Mouse (Mus musculus): Measurements from ENCODE around the gene Rnf44.

The Rnf44 gene

GRCm38 (mm10) chr13:54686139-54687053 lies 7.3 kb downstream of the Rnf44 start:
- peak; percentile 31 for DNase-seq

DNA sequence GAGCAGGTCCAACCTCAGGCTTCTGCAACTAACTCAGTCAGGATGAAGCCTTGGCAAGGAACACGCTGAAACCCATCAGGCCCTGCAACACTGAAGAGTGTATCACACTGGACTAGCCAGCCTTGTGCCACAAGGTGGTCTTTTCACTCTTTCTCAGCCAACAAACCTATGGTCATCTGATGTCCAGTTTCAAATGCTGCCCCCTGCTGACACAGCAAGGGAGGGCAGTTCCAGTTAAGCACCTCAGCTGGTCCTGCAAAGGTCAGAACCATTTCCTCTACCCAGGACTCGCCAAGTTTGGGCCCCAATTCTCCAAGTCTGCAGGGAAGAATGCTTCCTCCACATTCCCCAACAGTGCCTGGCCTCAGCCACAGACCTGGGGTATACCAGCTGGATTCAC lies 8.5 kb downstream of the Rnf44 start:
- DNase-seq, result peak; percentile 63

- DNase-seq, result no peak
Measured at GRCm38 (mm10) chr13:54684140-54684896, 9.4 kb downstream of the Rnf44 start.

- DNase-seq, result no peak
Measured at GRCm38 (mm10) chr13:54683301-54683700, 10.4 kb downstream of the Rnf44 start.

DNA sequence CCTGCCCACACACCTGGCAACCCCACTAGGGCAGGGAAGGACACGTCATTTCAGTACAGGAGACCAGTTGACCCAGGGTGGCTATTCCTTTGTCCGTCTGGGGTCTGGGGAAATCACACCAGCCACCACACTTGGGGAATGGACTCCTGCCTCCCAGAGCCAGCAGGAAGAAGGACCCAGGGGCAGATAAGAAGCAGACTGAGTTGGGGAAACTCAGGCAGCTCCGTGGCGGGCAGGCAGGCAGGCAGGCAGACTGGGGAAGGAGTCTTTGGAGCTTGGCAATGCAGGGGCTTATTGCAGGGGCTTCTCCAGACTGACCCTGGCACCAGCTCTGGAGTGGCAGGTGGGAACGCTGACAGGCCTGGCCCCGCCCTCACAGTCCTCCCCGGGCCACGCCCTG lies 12.4 kb downstream of the Rnf44 start:
- no peak for DNase-seq

- no peak for DNase-seq
Measured at GRCm38 (mm10) chr13:54680184-54680853, 13.4 kb downstream of the Rnf44 start.

DNA sequence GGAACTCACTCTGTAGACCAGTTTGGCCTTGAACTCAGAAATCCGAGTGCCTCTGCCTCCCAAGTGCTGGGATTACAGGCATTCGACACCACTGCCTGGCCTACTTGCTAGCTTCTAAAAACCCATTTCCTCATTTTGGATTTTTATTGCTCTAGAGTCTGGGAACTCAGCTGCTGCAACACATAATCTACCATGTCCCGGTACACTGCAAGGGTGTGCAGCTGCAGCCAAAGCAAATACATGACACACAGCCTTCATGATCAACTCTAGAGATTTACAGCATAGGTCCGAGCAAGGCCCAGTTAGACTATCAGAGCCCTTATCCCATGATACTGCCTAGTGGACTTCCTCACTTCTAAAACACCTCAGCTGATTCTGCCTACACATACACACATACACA lies 15.4 kb downstream of the Rnf44 start:
- no peak for DNase-seq

DNA sequence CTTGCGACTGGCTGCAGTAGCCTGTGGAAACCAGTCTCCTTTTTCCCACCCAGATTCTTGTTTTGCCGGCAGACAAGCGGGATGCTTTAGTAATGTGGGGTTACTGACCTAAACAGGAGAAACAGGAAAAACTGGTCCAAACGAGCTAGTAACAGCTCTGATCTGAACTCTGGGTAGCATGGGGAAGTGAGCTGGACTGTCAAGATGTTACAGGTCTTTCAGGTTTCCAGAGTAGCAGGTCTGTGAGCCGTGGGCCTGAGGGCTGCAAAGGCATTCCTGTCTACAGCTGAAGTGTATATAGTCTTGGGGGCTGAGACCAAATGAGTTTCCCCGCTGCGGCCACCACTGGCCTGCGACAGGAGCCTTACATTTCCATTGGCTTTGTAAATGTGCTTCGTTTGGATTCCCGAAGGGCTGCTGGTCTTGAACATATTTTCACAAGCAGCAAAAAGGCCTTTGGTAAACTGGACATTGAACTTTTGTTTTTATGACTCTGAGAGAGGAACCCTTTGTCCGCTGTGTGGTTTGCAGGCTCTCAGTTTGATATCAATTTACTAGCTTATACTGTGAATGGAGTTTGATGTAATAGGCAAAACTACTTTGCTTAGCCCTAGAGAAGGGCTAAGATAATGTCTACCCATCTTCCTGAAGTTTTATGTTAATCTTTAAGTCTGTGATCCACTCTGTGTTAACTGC lies 17.7 kb downstream of the Rnf44 start:
- DNase-seq, result peak; percentile 31

DNA sequence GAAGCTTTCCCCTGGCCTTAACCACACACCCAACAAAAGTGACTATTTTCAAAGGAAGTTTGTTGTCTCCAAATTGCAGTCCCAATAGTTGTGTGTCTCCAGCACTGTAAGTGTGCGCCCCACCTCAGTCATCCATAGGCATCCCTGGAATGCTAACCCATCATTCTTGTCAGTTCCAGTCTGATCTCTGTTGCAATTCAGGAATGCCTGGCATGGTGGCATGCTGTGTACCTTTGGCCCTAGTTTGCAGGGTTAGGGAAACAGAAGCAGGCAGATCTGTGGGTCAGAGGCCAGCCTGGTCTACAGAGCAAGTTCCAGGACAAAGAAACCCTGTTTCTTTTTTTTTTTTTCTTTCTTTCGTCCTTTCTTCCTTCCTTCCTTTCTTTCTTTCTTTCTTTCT lies 23.2 kb downstream of the Rnf44 start:
- DNase-seq, result no peak

- no peak for DNase-seq
Measured at GRCm38 (mm10) chr13:54665062-54665461, 28.6 kb downstream of the Rnf44 start.

DNA sequence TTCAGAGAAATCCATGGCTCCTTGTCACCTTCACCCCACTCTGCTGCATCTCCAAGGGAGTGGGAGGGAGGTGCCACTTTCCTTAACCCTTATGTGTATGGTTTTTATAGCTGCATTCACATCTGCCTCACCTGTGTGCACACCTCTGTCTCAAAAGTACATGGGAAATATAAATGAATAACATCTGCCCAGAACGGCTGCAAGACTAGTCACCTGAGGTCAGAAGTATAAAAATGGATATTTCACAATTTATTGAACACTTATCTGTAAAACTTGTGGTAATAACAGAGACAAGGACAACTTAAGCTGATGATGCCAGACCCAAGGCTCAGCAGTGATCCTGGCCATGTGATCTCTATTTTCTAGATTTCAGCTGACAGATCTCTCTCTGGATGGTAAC lies 29.2 kb downstream of the Rnf44 start:
- DNase-seq, result no peak

DNA sequence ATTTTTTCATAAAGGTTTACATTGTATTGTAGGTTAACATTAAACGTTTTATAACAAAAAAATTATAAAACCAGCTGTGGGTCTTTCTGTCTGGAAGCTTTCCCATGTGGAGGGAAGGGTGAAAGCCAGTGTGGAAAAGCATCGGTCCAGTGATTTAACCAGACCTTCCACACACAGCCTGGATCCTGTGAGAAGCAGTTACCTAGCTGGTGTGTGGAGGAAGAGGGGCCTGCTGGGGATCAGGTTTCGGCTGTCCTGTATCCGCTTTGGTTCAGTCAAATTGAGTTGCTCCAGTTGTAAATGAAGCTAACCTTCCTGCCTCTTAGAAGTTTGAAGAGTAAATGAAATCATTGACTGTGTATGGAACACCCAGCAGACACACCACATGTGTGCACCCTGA lies 29.7 kb downstream of the Rnf44 start:
- DNase-seq, result no peak

DNA sequence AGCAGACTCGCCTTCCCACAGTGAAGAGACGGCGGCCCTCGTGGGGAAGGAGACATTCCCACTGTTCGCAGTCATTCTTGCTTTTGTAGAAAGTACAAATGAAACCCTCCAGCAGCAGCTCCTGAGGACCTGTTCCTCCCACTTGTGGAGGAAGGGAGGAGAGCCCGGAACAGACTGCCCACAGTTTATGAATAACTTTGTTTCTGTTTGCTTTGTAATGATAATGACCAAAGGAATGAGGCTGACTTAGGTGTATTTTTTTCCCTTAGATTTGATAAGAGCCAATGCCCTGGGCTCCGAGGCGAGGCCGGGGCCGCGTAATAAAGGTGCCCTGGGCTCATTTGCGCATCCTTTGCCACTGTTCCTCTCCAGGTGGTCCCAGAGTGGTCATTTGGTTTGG lies 32.3 kb downstream of the Rnf44 start:
- no peak for DNase-seq

DNA sequence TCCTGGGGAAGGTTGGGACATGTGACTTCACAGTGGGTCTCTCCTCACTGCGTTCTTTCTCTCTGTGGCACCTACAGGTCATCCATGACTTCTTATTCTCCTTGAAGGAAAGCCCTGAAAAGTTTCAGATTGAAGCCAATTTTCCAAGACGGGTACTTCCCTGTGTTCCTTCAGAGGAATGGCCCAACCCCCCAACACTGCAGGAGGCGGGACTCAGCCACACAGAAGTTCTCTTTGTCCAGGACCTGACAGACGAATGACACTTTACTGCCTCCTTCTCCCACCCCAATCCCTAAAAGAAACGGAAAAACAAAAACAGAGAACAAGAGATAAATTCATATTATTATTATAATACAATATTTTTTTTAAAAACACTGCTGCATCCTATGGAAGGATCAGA lies 32.8 kb downstream of the Rnf44 start:
- no peak for DNase-seq

DNA sequence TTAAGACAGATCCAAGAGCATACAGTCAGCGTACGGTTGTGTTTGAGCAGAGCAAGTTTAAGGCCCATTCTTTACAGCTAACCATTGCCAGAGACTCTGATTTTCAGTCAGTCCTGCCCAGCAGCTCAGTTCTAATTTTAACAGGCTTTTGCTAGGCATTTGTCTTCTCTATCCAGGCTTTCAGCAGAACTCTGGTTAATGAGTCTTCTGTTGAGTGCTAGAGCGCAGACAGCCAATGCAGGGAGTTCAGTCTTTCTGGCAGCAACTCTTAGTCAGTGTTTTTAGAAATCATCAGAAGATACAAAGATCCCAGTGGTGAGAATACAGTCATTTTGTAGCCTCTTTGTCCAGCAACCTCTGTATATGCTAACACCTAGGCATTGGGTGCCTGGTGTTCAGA lies 43.2 kb downstream of the Rnf44 start:
- DNase-seq, result no peak

DNA sequence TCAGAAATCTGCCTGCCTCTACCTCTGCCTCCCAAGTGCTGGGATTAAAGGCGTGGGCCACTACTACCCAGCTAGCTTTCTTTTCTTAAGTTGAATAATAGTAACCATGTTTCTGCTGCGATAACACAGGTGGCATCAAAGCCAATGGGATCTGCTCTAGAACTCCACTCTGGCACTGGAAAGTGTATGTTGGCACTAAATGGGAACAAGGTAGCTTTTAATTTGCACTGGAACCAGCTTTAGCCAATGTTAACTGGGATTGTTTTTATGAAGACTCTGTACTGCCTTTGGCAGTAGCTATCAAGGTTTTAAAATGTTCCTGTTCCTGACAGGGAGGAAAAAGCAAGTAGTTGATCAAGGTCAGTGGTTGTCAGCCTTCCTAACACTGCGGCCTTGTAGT lies 58.7 kb downstream of the Rnf44 start:
- no peak for DNase-seq

GRCm38 (mm10) chr13:54632731-54633277 lies 60.9 kb downstream of the Rnf44 start:
- no peak for DNase-seq
